Mouse (Mus musculus) hindbrain, embryonic 11.5 days (tissue): ENCODE measurements around the gene Vmn1r1. TPM values are rescaled to one million over a fixed set of nuclear protein-coding genes. Genes with fewer than 3 reads are reported as not detected.
"Not testable (repeated sequence)": the region's sequence is repeated elsewhere in the genome, so short reads cannot be mapped to it uniquely, and the experiment has no call there.

Source experiments
- ATAC-seq: fragments of 200-750 bp; cut with Nextera tagmentation; 2 replicates; pipeline ENCODE4 v1.8.0; 2017; ENCODE audit warnings: mild to moderate bottlenecking, moderate TSS enrichment, moderate library complexity; ENCODE audit not compliant: low FRiP score
- DNase-seq: peaks from one replicate; pipeline ENCODE4 v3.0.0-alpha.2; 2015; ENCODE audit warnings: low spot score
- H3K27ac ChIP-seq: fragments of 300-500 bp; sonication (generic); 2 replicates; pipeline ENCODE4 v1.5.1; 2014; ENCODE audit warnings: mild to moderate bottlenecking, low read depth, low read length
- H3K27me3 ChIP-seq: fragments of 300-500 bp; sonication (generic); 2 replicates; pipeline ENCODE4 v1.6.1; 2014; ENCODE audit warnings: mild to moderate bottlenecking, low read length, moderate library complexity, mixed read lengths; ENCODE audit not compliant: control insufficient read depth, insufficient read depth
- H3K36me3 ChIP-seq: fragments of 300-500 bp; sonication (generic); 2 replicates; pipeline ENCODE4 v1.6.1; 2014; ENCODE audit warnings: mild to moderate bottlenecking, low read length, moderate library complexity, mixed read lengths; ENCODE audit not compliant: control insufficient read depth, insufficient read depth
- H3K4me1 ChIP-seq: fragments of 300-500 bp; sonication (generic); replicated peaks from 2 replicates; pipeline ENCODE4 v1.6.1; 2014; ENCODE audit warnings: low read length, mixed read lengths; ENCODE audit not compliant: control insufficient read depth, insufficient read depth
- H3K4me2 ChIP-seq: fragments of 300-500 bp; sonication (generic); replicated peaks from 2 replicates; pipeline ENCODE4 v1.6.1; 2014; ENCODE audit warnings: mild to moderate bottlenecking, low read depth, low read length
- H3K4me3 ChIP-seq: fragments of 300-500 bp; sonication (generic); 2 replicates; pipeline ENCODE4 v1.5.1; 2014; ENCODE audit warnings: low read depth, low read length
- H3K9ac ChIP-seq: fragments of 300-500 bp; sonication (generic); 2 replicates; pipeline ENCODE4 v1.6.1; 2014; ENCODE audit warnings: low read depth, low read length
- H3K9me3 ChIP-seq: fragments of 300-500 bp; sonication (generic); 2 replicates; pipeline ENCODE4 v1.6.1; 2016; ENCODE audit warnings: low read length; ENCODE audit not compliant: control insufficient read depth
- WGBS: fragments of 180-500 bp; shearing (Covaris S2); extraction: QIAGEN DNeasy Blood & Tissue Kit; methylation state at CpG from one replicate; pipeline ENCODE4 v1.1.7; 2014; 5-methylcytosine and 5-hydroxymethylcytosine counted together
- polyA plus RNA-seq: library from polyadenylated mRNA; unstranded; fragments of >200 nt; fragmentation: Nextera tagmentation; extraction: Ambion mirVana; gene quantifications from 2 replicates; pipeline ENCODE4 v1.2.1, GENCODE M21; 2014

Gene Vmn1r1
- polyA plus RNA-seq = not detected in 2 replicates

GRCm38 (mm10) chr1:182164386-182164785 lies at the start of gene Vmn1r1:
Gene Vmn1r1 (minus strand): TSS chr1:182164486.
- Histone ChIP-seq H3K36me3 (no peaks in the 10 kb centered on the region), H3K27me3 (no peaks in the 10 kb centered on the region), H3K4me2 (no peak within 1 kb of the TSS), H3K27ac (no peak within 1 kb of the TSS), H3K9me3 (no peaks in the 10 kb centered on the region), H3K9ac (no peak within 1 kb of the TSS), H3K4me3 (no peak within 1 kb of the TSS), H3K4me1 (no peaks in the 10 kb centered on the region)
- ATAC-seq = no peak
- WGBS = 91% methylated on average over 7 of the region's 7 CpGs
- DNase-seq = no peak

- DNase-seq (no peak), ATAC-seq (no peak)
- no peak overlapping the region for H3K9ac ChIP-seq
- no peaks in the 10 kb centered on the region for H3K9me3 ChIP-seq
- H3K4me1 ChIP-seq = no peaks in the 10 kb centered on the region
- 98% methylated on average over 2 of the region's 2 CpGs for WGBS
- H3K4me2 ChIP-seq = no peak overlapping the region
- no peaks in the 10 kb centered on the region for H3K36me3 ChIP-seq
- H3K4me3 ChIP-seq = no peak overlapping the region
- H3K27me3 ChIP-seq = no peaks in the 10 kb centered on the region
- no peak overlapping the region for H3K27ac ChIP-seq
These were observed 46.0 kb upstream of the Vmn1r1 start for GRCm38 (mm10) chr1:182210322-182210721.

GRCm38 (mm10) chr1:182192581-182192980 lies 28.3 kb upstream of the Vmn1r1 start:
- H3K4me3 ChIP-seq = no peak overlapping the region
- no peaks in the 10 kb centered on the region for H3K36me3 ChIP-seq
- no peaks in the 10 kb centered on the region for H3K9me3 ChIP-seq
- no peak overlapping the region for H3K4me2 ChIP-seq
- no peaks in the 10 kb centered on the region for H3K4me1 ChIP-seq
- ATAC-seq (no peak), DNase-seq (no peak)
- no peak overlapping the region for H3K9ac ChIP-seq
- H3K27me3 ChIP-seq = no peaks in the 10 kb centered on the region
- H3K27ac ChIP-seq = no peak overlapping the region
- WGBS = 96% methylated on average over 1 of the region's 1 CpGs

GRCm38 (mm10) chr1:182191816-182192545 lies 27.7 kb upstream of the Vmn1r1 start:
- Histone ChIP-seq H3K36me3 (no peaks in the 10 kb centered on the region), H3K9me3 (no peaks in the 10 kb centered on the region), H3K27ac (no peak overlapping the region), H3K4me2 (no peak overlapping the region), H3K9ac (no peak overlapping the region), H3K4me3 (no peak overlapping the region), H3K4me1 (no peaks in the 10 kb centered on the region), H3K27me3 (no peaks in the 10 kb centered on the region)
- WGBS = 74% methylated on average over 10 of the region's 10 CpGs
- DNase-seq (no peak), ATAC-seq (no peak)

GRCm38 (mm10) chr1:182191181-182191580 lies 26.9 kb upstream of the Vmn1r1 start:
- Histone ChIP-seq H3K4me2 (no peak overlapping the region), H3K9me3 (no peaks in the 10 kb centered on the region), H3K36me3 (no peaks in the 10 kb centered on the region), H3K9ac (no peak overlapping the region), H3K4me3 (no peak overlapping the region), H3K27ac (no peak overlapping the region), H3K27me3 (no peaks in the 10 kb centered on the region), H3K4me1 (no peaks in the 10 kb centered on the region)
- DNase-seq (no peak), ATAC-seq (no peak)
- WGBS = 79% methylated on average over 4 of the region's 5 CpGs

GRCm38 (mm10) chr1:182189669-182190440 lies 25.6 kb upstream of the Vmn1r1 start:
- Histone ChIP-seq H3K4me3 (no peak overlapping the region), H3K9me3 (no peaks in the 10 kb centered on the region), H3K36me3 (no peaks in the 10 kb centered on the region), H3K4me2 (no peak overlapping the region), H3K4me1 (no peaks in the 10 kb centered on the region), H3K27ac (no peak overlapping the region), H3K9ac (no peak overlapping the region), H3K27me3 (no peaks in the 10 kb centered on the region)
- no peak for ATAC-seq
- no peak for DNase-seq
- 73% methylated on average over 3 of the region's 3 CpGs for WGBS

GRCm38 (mm10) chr1:182182449-182182848 lies 18.2 kb upstream of the Vmn1r1 start:
- ATAC-seq, H3K27ac ChIP-seq, H3K9ac ChIP-seq, DNase-seq, H3K9me3 ChIP-seq, H3K36me3 ChIP-seq, H3K4me1 ChIP-seq, H3K27me3 ChIP-seq, H3K4me3 ChIP-seq, H3K4me2 ChIP-seq: not testable (repeated sequence)
- WGBS = 70% methylated on average over 4 of the region's 4 CpGs

GRCm38 (mm10) chr1:182181456-182182305 lies 17.4 kb upstream of the Vmn1r1 start:
- H3K9ac ChIP-seq = no peak overlapping the region

More at GRCm38 (mm10) chr1:182181456-182182305, 17.4 kb upstream of the Vmn1r1 start:
- WGBS = 56% methylated on average over 5 of the region's 5 CpGs
- Histone ChIP-seq H3K36me3 (no peaks in the 10 kb centered on the region), H3K4me1 (no peaks in the 10 kb centered on the region), H3K27me3 (no peaks in the 10 kb centered on the region), H3K27ac (no peak overlapping the region), H3K4me2 (no peak overlapping the region), H3K4me3 (no peak overlapping the region), H3K9me3 (no peaks in the 10 kb centered on the region)
- ATAC-seq (no peak), DNase-seq (no peak)
